Mouse (Mus musculus): ENCODE data around the gene Kndc1.

- no peak for TF ChIP-seq TAL1 (IDR thresholded peaks at IDR 0.05; ENCODE audit: low read length)
- no peak for TF ChIP-seq GATA1 (IDR thresholded peaks at IDR 0.05; ENCODE audit: low read length)
These were observed 7.5 kb downstream of the Kndc1 start for GRCm38 (mm10) chr7:139901981-139902380.
